Mouse (Mus musculus): ENCODE measurements at regions not wholly inside any gene's neighbourhood (a gene's known extent, or its start where the extent isn't known, plus 50 kb on each side); places are given as distances from the start of the nearest gene placed in this dataset.
A peak's percentile ranks its signal among the peaks of the same experiment; 100 is the strongest.

DNA sequence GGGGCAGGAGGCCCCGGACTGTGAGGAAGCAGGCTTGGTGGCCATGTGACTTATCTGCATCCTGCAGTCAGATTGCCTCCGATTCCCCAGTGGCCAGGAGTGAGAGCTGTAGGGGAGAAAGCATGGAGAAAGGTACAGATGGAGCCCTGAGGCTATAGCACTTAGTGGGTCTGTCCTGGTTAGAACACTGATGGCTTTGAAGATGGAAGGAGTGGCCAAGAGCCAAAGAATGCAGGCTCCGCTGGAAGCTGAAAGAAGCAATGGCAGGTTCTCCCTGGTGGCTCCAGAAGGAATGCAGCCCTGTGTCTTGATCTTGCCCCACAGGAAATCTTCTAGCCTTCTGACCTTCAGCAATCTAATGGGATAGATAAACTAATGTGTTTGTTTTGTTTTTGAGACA, 926.3 kb downstream of the 4930447A16Rik start:
- H3K27ac ChIP-seq = no peak overlapping the region
- no peaks in the 10 kb centered on the region for H3K27me3 ChIP-seq (replicated peaks)
- H3K9me3 ChIP-seq (replicated peaks) = no peaks in the 10 kb centered on the region
- 40% methylated on average over 3 of the region's 3 CpGs for WGBS (ENCODE audit: insufficient replicate concordance)
- no peaks in the 10 kb centered on the region for H3K4me1 ChIP-seq
- no peaks in the 10 kb centered on the region for H3K36me3 ChIP-seq
- no peak overlapping the region for H3K9ac ChIP-seq
- ATAC-seq = no peak
- H3K4me2 ChIP-seq = no peak overlapping the region
- no peak overlapping the region for H3K4me3 ChIP-seq

DNA sequence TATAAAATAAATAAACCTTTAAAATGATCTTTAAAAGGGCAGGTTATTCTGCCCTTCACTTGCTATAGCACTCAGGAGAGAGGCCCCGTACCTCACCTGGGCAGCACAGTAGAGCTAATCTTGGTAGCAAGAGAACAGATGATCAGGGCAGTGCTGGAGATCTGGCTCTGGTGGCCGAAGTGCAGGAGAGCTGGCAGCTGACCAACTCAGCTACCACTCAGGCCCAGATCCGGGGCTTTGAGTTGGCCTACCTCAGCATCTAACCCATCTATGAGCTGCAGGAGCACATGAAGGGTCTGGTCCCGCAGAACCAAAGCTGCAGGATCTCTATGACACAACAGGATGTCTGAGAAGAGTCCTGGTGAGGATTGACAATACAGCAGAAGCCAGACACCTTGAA, 928.0 kb downstream of the 4930447A16Rik start:
- no peak overlapping the region for H3K27ac ChIP-seq
- 53% methylated on average over 4 of the region's 4 CpGs for WGBS (ENCODE audit: insufficient replicate concordance)
- no peak for ATAC-seq
- no peaks in the 10 kb centered on the region for H3K36me3 ChIP-seq
- no peaks in the 10 kb centered on the region for H3K9me3 ChIP-seq (replicated peaks)
- H3K27me3 ChIP-seq (replicated peaks) = 0 out of 2 replicates have a peak, but pooled peaks cover 4% of the 10 kb centered on the region
- H3K4me1 ChIP-seq = no peaks in the 10 kb centered on the region
- H3K4me3 ChIP-seq = no peak overlapping the region
- H3K4me2 ChIP-seq = no peak overlapping the region
- H3K9ac ChIP-seq = no peak overlapping the region

DNA sequence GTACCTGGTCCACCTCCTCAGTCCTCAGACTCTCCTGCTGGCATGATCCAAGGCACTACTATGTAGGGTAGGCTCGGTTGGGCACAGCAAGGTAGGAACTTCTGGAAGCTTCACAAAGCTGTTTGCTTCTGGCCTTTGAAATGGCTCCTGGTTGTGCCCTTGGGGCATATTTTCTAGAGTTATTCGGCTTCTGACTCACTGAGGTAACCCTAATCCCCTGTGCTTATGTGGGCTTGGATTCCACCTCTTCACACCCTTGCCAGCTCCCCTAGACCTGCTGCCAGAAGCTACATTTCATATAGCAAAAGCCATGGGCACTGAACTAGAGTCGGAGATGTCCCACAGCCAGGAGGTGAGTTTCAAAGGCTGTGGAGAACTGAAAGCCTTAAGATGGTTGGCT, 933.7 kb downstream of the 4930447A16Rik start:
- Histone ChIP-seq H3K9ac (no peak overlapping the region), H3K36me3 (no peaks in the 10 kb centered on the region), H3K4me1 (no peaks in the 10 kb centered on the region), H3K4me2 (no peak overlapping the region), H3K27ac (no peak overlapping the region), H3K27me3 (replicated peaks) (0 out of 2 replicates have a peak, but pooled peaks cover 6% of the 10 kb centered on the region), H3K9me3 (replicated peaks) (0 out of 2 replicates have a peak, but pooled peaks cover 7% of the 10 kb centered on the region), H3K4me3 (no peak overlapping the region)
- no peak for ATAC-seq
- 67% methylated on average over 3 of the region's 3 CpGs for WGBS (ENCODE audit: insufficient replicate concordance)

DNA sequence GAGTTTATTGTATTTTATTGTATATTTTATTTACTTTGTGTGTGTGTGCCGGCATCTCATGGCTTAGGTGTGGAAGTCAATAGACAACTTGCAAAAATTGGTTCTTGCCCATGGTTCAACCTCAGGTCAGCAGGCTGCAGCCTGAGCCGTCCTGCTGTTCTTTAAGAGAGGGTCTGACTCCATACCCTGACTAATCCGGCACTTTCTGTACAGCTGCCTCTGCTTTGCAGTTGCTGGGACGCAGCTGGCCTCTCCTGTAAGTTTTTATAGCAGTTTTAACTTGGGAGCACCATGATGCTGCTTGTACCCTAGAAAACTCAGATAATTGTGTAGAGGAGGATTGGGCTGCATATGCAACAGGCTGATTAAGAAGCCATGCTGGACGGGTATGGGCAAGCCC, 938.2 kb downstream of the 4930447A16Rik start:
- Histone ChIP-seq H3K27ac (no peak overlapping the region), H3K4me1 (no peaks in the 10 kb centered on the region), H3K9ac (no peak overlapping the region), H3K9me3 (replicated peaks) (0 out of 2 replicates have a peak, but pooled peaks cover 7% of the 10 kb centered on the region), H3K27me3 (replicated peaks) (0 out of 2 replicates have a peak, but pooled peaks cover under 1% of the 10 kb centered on the region), H3K36me3 (no peaks in the 10 kb centered on the region), H3K4me2 (no peak overlapping the region), H3K4me3 (no peak overlapping the region)
- 66% methylated on average over 5 of the region's 5 CpGs for WGBS (ENCODE audit: insufficient replicate concordance)
- ATAC-seq = no peak

DNA sequence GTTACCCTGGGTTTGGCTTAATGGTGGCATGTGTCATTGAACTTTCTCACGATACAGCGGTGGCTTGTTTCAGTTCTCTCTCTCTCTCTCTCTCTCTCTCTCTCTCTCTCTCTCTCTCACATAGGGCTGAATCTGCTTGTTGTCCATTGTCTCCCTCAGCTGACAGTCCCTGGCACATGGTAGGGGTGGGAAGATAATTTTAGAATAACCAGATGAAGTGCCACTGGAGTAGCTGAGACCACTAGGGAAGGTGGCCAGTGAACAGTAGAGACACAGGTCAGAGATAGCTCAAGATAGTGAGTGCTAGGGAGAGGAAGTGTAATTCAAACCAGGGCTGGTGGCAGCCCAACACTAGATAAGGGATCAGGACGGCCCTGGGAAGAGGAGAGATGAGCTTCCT, 938.7 kb downstream of the 4930447A16Rik start:
- no peak overlapping the region for H3K9ac ChIP-seq
- H3K4me1 ChIP-seq = no peaks in the 10 kb centered on the region
- H3K4me2 ChIP-seq = no peak overlapping the region
- 0 out of 2 replicates have a peak, but pooled peaks cover 7% of the 10 kb centered on the region for H3K9me3 ChIP-seq (replicated peaks)
- H3K27ac ChIP-seq = no peak overlapping the region
- 47% methylated on average over 3 of the region's 3 CpGs for WGBS (ENCODE audit: insufficient replicate concordance)
- no peak overlapping the region for H3K4me3 ChIP-seq
- no peaks in the 10 kb centered on the region for H3K27me3 ChIP-seq (replicated peaks)
- no peaks in the 10 kb centered on the region for H3K36me3 ChIP-seq
- ATAC-seq = no peak

DNA sequence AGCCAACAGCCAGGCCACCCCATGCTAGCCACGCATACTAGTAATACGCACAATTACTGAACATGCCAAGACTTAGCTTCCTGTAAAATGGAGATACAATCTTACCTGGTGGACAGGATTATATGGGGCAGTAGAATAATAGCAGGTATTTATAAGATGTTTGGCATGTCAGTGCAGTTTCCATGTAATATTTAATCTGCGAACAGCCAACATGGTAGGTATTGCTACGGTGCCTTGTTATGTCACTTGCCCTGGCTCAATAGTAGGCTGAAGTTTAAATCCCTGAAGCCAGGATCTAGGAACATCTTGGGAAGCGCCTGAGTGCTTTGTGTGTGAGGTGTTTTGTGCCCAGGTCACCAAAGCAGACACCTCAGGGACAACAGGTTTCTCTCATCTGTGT, 942.3 kb downstream of the 4930447A16Rik start:
- no peak overlapping the region for H3K27ac ChIP-seq
- H3K36me3 ChIP-seq = no peaks in the 10 kb centered on the region
- H3K9me3 ChIP-seq (replicated peaks) = no peaks in the 10 kb centered on the region
- H3K4me3 ChIP-seq = no peak overlapping the region
- H3K4me2 ChIP-seq = no peak overlapping the region
- whole genome bisulfite sequencing (ENCODE audit: insufficient replicate concordance) = 78% methylated on average over 5 of the region's 5 CpGs
- no peaks in the 10 kb centered on the region for H3K4me1 ChIP-seq
- ATAC-seq = no peak
- 0 out of 2 replicates have a peak, but pooled peaks cover 5% of the 10 kb centered on the region for H3K27me3 ChIP-seq (replicated peaks)
- H3K9ac ChIP-seq = no peak overlapping the region

DNA sequence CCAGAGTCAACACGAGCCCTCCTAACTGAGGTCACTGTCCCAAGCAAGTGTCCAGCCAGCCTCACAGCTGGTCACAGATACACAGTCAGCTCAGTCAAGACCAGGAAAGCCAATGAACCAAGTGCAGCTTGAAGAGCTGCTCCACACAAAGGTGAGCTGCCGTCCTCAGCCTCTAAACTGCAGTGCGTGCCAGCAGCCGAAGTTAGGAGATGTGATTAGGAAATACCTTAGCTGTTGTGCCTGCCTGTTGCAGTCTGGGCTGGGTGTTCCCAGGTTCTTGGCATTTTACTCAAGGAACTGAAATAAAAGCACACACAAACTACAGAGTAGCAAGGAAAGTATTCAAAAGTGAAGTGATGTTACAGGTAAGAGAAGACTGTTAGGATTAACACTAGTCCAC, 942.9 kb downstream of the 4930447A16Rik start:
- Histone ChIP-seq H3K36me3 (no peaks in the 10 kb centered on the region), H3K4me2 (no peak overlapping the region), H3K4me3 (no peak overlapping the region), H3K9ac (no peak overlapping the region), H3K4me1 (peaks cover under 1% of the 10 kb centered on the region; the same call in 1 of the 2 replicates), H3K9me3 (replicated peaks) (no peaks in the 10 kb centered on the region), H3K27ac (no peak overlapping the region), H3K27me3 (replicated peaks) (0 out of 2 replicates have a peak, but pooled peaks cover 5% of the 10 kb centered on the region)
- ATAC-seq = no peak
- 80% methylated on average over 4 of the region's 4 CpGs for WGBS (ENCODE audit: insufficient replicate concordance)

DNA sequence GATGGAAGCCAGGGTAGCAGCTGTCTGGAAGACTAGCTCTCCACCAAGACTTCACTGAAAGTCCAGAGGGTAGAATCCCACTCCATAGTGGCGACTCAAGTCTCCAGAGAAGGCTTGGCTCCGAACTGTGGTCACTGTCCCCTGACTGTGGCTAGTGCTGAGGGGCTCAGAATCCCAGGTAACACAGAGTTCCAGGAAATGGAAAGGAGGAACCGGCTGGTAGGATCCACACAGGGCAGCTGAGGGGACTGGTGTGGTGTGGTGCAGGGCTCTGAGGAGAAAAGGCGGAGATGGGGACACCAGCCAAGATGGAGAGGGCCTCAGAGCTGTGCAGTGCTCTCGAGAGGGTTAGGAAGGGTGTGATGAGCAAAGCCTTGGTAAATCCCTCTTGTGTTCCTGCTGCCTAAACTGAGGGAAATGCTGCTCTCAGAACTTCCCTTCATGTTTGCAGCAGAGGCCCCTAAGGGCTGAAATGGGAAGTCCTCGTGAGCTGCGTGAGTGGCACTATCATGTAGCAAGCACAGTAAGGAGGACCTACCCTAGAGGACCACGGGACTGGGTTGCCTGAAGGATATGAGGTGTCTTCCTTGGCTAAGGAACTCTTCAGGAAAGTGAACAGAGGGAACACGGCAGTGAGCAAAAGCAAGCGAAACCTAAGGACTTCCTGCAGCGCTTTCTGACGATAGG, 946.2 kb downstream of the 4930447A16Rik start:
- Histone ChIP-seq H3K27ac (no peak overlapping the region), H3K9me3 (replicated peaks) (no peaks in the 10 kb centered on the region), H3K4me2 (no peak overlapping the region), H3K4me1 (peaks cover 9% of the 10 kb centered on the region), H3K36me3 (no peaks in the 10 kb centered on the region), H3K27me3 (replicated peaks) (0 out of 2 replicates have a peak, but pooled peaks cover 5% of the 10 kb centered on the region), H3K4me3 (no peak overlapping the region), H3K9ac (no peak overlapping the region)
- WGBS (ENCODE audit: insufficient replicate concordance) = 53% methylated on average over 12 of the region's 12 CpGs
- no peak for ATAC-seq

DNA sequence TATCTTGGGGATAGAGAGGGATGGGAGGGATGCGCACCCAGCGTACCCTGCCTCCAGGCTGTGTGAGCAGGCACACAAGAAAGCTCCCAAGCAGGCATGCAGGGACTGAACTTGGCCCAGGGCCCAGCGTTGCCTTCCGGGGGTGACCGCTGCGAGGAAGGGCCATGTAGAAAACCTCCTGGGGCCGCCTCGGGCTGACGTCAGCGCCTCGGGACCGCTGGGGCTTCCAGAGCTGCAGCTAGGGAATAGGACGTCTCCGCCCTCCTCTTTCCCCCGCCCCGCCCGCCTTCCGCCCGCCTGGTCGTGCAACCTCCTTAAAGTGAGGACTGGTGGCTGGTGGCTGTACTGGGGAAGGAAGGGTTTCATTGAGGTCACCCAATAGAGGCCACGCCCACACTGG, 948.4 kb downstream of the 4930447A16Rik start:
- H3K36me3 ChIP-seq = no peaks in the 10 kb centered on the region
- peak; percentile 60 for ATAC-seq
- H3K27me3 ChIP-seq (replicated peaks) = 0 out of 2 replicates have a peak, but pooled peaks cover 5% of the 10 kb centered on the region
- H3K4me1 ChIP-seq = peaks cover 12% of the 10 kb centered on the region
- WGBS (ENCODE audit: insufficient replicate concordance) = 7% methylated on average over 21 of the region's 21 CpGs
- no peak overlapping the region for H3K9ac ChIP-seq
- no peak overlapping the region for H3K27ac ChIP-seq
- peak overlapping the region; percentile 3; the same call in 1 of the 2 replicates for H3K4me3 ChIP-seq
- peak overlapping the region; percentile 56 for H3K4me2 ChIP-seq
- H3K9me3 ChIP-seq (replicated peaks) = no peaks in the 10 kb centered on the region

DNA sequence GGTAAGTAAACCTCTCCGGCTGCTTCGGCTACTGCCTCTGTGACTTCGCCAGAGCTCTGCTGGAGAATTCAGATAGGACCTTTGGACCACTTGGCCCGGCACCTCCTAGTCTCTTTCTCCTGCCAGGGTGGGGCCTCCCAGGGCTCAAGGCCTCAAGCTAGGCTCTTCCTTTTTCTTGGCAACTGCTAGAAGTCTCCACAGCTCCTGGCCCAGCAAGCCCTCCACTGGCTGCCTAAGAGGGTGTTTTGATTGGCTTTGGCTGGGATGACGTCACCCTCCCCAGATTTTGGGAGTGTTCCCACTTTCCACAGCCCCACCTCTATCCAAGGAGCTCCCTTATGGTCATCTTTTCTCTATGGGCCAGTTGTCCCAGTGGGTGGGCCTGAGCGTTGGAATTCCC, 949.4 kb downstream of the 4930447A16Rik start:
- 69% methylated on average over 6 of the region's 6 CpGs for WGBS (ENCODE audit: insufficient replicate concordance)
- Histone ChIP-seq H3K9ac (no peak overlapping the region), H3K27me3 (replicated peaks) (0 out of 2 replicates have a peak, but pooled peaks cover 5% of the 10 kb centered on the region), H3K27ac (no peak overlapping the region), H3K36me3 (no peaks in the 10 kb centered on the region), H3K4me3 (no peak overlapping the region), H3K9me3 (replicated peaks) (no peaks in the 10 kb centered on the region), H3K4me2 (no peak overlapping the region), H3K4me1 (peaks cover 12% of the 10 kb centered on the region)
- ATAC-seq = no peak

DNA sequence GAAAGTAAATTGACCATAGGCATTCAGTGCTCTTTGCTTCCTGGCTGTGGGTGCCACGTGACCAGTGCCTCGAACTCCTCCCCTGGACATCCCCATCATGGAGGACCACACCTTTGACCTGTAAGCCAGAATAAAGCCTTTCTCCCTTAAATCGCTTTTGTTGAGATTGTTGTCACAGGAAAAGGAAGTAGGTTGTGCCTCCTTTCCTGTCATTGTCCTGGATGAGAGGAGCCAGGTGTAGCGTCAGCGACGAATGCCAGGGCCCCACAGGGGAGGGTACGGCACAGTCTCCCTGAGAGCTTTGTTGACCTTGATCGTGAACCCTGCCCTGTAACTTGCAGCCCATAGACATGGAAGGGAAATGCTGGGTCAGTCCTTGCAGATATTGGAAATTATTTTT, 952.8 kb downstream of the 4930447A16Rik start:
- Histone ChIP-seq H3K4me3 (no peak overlapping the region), H3K9me3 (replicated peaks) (no peaks in the 10 kb centered on the region), H3K27me3 (replicated peaks) (no peaks in the 10 kb centered on the region), H3K4me2 (no peak overlapping the region), H3K27ac (no peak overlapping the region), H3K4me1 (peaks cover 12% of the 10 kb centered on the region), H3K36me3 (no peaks in the 10 kb centered on the region), H3K9ac (no peak overlapping the region)
- no peak for ATAC-seq
- WGBS (ENCODE audit: insufficient replicate concordance) = 63% methylated on average over 8 of the region's 8 CpGs

DNA sequence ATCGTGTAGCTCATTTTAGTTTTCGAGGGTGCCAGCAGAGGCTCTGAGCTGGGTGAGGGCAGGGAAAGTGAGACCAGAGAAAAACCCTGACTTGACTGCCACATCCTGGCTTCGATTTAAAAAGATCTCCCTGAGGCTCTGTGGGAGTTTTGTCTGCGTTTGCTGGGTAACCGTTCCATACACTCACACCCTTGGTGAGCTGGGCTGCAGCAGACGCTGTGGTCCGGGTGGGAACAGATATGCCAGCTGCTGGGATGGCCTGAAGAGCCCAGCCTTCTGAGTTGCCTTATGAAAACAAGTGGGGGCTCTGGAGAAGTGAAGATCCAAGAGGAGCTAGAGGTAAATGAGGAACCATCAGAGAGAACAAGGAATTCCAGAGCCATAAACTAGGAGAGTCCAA, 962.3 kb downstream of the 4930447A16Rik start:
- Histone ChIP-seq H3K36me3 (no peaks in the 10 kb centered on the region), H3K4me1 (peaks cover 43% of the 10 kb centered on the region), H3K9ac (no peak overlapping the region), H3K27ac (no peak overlapping the region), H3K4me3 (no peak overlapping the region), H3K4me2 (no peak overlapping the region), H3K27me3 (replicated peaks) (no peaks in the 10 kb centered on the region), H3K9me3 (replicated peaks) (no peaks in the 10 kb centered on the region)
- ATAC-seq = no peak
- 68% methylated on average over 7 of the region's 7 CpGs for WGBS (ENCODE audit: insufficient replicate concordance)
